In the genomic region with DNA sequence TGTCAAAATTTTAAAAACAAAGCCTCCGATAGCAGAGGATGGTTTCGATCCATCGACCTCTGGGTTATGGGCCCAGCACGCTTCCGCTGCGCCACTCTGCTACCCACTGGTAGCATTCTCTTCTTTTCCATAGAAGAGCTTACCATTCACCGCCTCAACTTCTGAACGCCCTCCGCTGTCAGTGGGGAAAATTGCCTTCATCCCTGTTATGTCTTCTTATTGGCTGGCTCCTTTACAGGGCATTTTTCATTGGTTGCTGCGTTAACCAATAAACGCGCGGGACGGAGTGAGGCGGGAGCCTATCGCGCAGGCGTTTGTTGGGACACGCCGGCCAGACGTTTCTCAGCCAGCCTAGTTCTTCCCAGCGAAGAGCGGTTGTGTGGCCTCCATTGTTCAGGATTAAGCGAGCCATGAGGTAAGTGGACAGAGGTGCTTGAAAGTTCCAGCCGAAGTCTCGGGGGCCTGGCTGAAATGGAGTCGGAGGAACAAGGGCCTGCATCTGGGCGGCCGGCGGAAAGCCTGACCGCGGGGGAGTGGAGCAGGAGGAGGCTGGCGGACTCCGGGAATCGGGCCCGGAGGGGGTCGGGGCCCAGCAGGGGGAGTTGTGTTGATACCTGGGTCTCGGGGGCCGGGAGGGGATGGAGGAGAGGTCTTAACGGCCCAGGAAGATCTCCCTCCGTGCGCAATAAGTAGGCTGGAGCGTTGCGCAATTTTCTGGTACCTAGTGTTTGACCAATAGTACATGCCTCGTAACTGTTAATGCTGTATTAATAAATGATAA, we compare ENCODE assay signal across 8 mouse cellular contexts. TPM values are rescaled to one million over a fixed set of nuclear protein-coding genes. Genes with fewer than 3 reads are reported as not detected.
DNase-seq lines count a peak whose midpoint lies in the region; ATAC-seq lines count a peak whose summit lies in the region.

A gene (plus strand): TSS at position 296 of the 781 bp plus-strand sequence.

- peak; percentile 97 for ATAC-seq in erythroblast, adult 5-6 weeks (replicated peaks; ENCODE audit: low FRiP score, poor library complexity, severe bottlenecking)
- peak; percentile 99 for ATAC-seq in kidney, embryonic 15.5 days (replicated peaks; ENCODE audit: low FRiP score)
- ATAC-seq in monocyte, adult 5-6 weeks (replicated peaks; ENCODE audit: insufficient number of reproducible peaks, low FRiP score, low TSS enrichment, poor library complexity, severe bottlenecking) = peak; percentile 97

- peaks cover 34% of the 10 kb centered on the region for H3K36me3 ChIP-seq in heart, embryonic 10.5 days
- peaks cover 37% of the 10 kb centered on the region for H3K36me3 ChIP-seq in kidney, embryonic 15.5 days

- H3K9me3 ChIP-seq in heart, embryonic 10.5 days = no peaks in the 10 kb centered on the region
- no peaks in the 10 kb centered on the region for H3K9me3 ChIP-seq in kidney, embryonic 15.5 days (replicated peaks)

- peak; percentile 91 to 93 for DNase-seq in B cell, adult 2 months
- DNase-seq in brain, adult 2 months (ENCODE audit: low read depth, low spot score) = peak; percentile 99
- peak; percentile 98 for DNase-seq in heart, embryonic 10.5 days (ENCODE audit: low spot score)
- DNase-seq in liver = peak; percentile 94
- DNase-seq in spleen, postnatal 4 days (ENCODE audit: low spot score in 2 of 2) = peak; percentile 93 to 95

- H3K27ac ChIP-seq in heart, embryonic 10.5 days = peak within 1 kb of the TSS; percentile 97
- H3K27ac ChIP-seq in kidney, embryonic 15.5 days = peak within 1 kb of the TSS; percentile 94

- H3K4me1 ChIP-seq in heart, embryonic 10.5 days = peaks cover 10% of the 10 kb centered on the region; the same call in 1 of the 2 replicates
- peaks cover 8% of the 10 kb centered on the region for H3K4me1 ChIP-seq in kidney, embryonic 15.5 days

- peak within 1 kb of the TSS; percentile 66 for H3K4me2 ChIP-seq in kidney, embryonic 15.5 days

- H3K27me3 ChIP-seq in heart, embryonic 10.5 days (ENCODE audit: insufficient read depth, poor library complexity, severe bottlenecking) = no peaks in the 10 kb centered on the region
- H3K27me3 ChIP-seq in kidney, embryonic 15.5 days = no peaks in the 10 kb centered on the region

- WGBS in heart, embryonic 10.5 days = under 1% methylated on average over 45 of the region's 45 CpGs
- WGBS in kidney, embryonic 15.5 days = under 1% methylated on average over 45 of the region's 45 CpGs

- H3K4me3 ChIP-seq in heart, embryonic 10.5 days = peak within 1 kb of the TSS; percentile 89
- H3K4me3 ChIP-seq in kidney, embryonic 15.5 days (replicated peaks) = peak within 1 kb of the TSS; percentile 80

- H3K9ac ChIP-seq in kidney, embryonic 15.5 days = peak within 1 kb of the TSS; percentile 84

RNA-seq across cellular contexts. Expression of the gene that starts here (rescaled TPM):
- 25.9 and 29.9 TPM in 2 replicates for total RNA-seq in erythroblast, adult 5-6 weeks (2015; ENCODE audit: low replicate concordance)
- total RNA-seq in erythroblast, adult 5-6 weeks (2017; ENCODE audit: low replicate concordance) = 37.6 and 44.0 TPM in 2 replicates
- polyA plus RNA-seq in heart, embryonic 10.5 days (2016; fragmentation: Nextera tagmentation; extraction: Ambion mirVana) = 149 and 215 TPM in 2 replicates
- 236 and 238 TPM in 2 replicates for polyA plus RNA-seq in kidney, embryonic 15.5 days (2015; fragmentation: Nextera tagmentation; extraction: Ambion mirVana)
- total RNA-seq in monocyte, adult 5-6 weeks (2017) = 72.4 to 84.1 TPM (median 74.7 TPM) in 3 replicates

Comparison
In these comparisons a context has a peak if more than half of its experiments do, and no peak if none do; other contexts are left out.
1. Peak in every context shown above with its lines: DNase-seq, ATAC-seq, H3K4me3 ChIP-seq and H3K27ac ChIP-seq.